Mouse (Mus musculus): ENCODE data around the gene Trmt44.
"Not testable (repeated sequence)": the region's sequence is repeated elsewhere in the genome, so short reads cannot be mapped to it uniquely, and the experiment has no call there.

Gene Trmt44

DNA sequence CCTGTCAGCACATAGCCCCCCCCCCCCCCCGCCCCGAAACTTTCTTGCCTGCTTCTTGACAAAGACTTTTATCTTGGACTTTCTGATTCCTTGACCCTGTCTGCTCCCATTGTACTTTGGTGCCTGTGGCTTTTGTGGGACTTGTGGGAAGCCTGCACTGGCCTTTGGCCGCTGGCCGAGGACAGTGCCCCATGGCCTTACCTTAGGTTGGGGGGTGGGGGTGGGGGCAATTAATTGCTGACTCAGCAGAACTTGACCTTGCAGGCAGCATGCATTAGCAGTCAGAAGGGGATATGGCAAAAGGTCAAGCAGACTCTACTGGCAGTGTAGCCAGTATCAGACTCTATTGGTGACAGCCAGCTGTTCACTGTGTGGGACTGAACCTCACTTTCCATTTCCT lies 16.6 kb upstream of the Trmt44 start:
- no peak for DNase-seq (ENCODE audit: extremely low spot score)

DNA sequence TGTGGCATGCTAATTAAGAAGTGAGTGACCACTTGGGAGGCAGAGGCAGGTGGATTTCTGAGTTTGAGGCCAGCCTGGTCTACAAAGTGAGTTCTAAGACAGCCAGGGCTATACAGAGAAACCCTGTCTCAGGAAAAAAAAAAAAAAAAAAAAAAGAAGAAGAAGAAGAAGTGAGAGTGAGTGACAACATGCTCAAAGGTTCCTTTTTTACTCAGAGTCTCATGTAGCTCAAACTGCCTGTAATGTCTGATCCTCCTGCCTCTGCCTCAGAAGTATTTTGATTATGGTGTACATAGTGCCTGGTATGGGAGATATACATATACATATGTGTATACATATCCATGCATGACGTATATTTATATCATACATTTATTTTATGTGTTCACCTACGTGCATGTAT lies 9.4 kb upstream of the Trmt44 start:
- DNase-seq (ENCODE audit: extremely low spot score), result not testable (repeated sequence)

DNA sequence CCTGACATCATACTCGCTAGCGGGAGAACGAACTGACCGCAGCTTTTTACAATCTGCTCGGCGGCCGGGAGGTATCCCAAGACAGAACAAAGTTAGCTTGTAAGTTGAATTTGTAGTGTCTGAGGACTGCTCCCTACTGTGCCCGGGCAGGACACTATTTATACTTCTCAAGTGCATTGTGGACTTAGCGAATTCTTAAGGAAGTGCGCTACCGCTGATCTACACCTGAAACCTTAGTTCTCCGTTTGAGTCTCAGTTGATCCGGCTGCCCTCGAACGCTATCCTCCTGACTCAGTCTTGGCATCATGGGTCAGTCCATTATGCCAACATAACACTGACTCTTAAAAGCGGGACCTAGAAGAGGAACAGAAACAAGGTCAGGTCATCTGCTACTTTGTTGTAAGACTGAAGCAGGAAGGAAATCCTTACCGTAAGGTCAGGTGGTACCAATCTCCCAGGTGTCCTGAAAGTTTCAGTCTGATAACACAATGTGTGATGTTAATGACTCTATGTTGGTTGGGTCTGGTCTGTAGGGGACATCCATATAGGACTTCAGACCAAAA lies 8.4 kb upstream of the Trmt44 start:
- DNase-seq (ENCODE audit: extremely low spot score), result no peak

DNA sequence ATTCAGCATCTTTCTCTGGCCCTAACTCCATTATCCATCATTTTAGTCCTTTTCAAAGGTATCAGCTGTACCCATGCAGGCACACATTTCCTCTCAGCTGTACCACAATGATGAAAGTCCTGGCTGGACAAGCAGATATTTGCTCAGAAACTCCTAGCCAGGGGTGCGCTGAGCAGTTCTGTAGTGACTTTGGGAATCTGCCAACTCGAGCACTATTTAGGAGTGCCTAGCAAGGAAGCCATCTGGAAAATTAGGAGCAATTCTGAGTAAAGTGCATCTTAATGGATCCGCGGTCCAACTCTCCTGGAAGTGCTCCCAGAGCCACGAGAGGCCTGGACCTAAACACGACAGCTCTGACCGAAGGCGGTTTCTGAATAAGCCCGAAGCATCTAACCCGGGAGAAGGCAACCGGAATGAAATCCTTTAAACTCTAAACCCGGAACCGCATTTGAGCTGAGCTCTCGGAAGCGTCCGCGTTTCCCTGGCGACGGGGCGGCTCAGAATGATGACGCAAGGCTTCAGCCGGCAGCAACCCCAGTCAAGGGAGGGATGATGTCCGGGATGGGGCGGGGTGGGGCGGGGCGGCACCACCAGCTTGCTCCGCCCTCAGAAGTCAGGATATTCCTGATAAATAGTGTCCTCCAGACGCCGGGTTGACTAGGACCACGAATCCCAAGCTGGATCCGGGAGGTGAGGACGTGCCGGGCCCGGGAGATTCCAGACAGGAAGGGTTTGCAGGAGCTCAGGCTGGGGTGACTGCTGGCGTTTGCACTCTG lies 7.8 kb upstream of the Trmt44 start, which contains the start of gene Acox3:
Gene Acox3, plus strand, starts transcription at position 596 of the 776 bp plus-strand sequence.
- peak; percentile 91 for DNase-seq (ENCODE audit: extremely low spot score)

DNA sequence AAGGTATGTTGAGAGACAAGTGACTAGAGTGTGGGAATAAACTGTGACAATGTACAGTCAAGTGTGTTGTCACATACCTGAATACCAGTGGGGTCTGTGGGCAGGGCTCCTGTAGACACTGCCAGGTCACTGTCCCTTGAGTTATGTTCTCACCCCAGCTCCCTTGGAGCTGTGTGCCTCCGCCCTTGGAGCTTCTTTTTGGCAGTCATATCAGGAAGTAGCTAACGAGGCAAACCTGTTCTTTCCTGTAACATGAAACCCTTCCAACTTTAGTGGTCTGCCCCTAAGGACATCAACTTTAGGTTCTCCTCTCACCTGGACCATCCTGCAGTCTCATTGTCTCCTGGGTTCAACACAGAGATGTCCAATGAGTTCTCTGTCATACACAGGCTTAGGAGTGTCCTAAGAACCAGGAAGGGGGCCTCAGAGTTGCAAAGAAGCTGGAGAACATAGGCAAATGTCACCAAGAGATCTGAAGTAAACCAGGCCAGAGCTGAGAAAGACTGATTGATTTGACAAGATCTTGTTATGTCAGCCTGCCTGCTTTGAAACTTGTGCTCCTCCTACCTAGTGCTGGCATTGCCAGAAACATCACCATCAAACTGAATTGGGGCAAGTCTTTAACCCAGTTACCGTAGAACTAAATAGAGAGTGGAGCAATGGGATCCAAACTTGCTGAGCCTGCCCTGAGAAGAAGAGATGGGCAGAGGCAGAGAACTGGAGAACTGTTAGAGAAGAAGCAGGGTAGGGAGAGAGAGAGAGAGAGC lies 5.5 kb upstream of the Trmt44 start:
- no peak for DNase-seq (ENCODE audit: extremely low spot score)

DNA sequence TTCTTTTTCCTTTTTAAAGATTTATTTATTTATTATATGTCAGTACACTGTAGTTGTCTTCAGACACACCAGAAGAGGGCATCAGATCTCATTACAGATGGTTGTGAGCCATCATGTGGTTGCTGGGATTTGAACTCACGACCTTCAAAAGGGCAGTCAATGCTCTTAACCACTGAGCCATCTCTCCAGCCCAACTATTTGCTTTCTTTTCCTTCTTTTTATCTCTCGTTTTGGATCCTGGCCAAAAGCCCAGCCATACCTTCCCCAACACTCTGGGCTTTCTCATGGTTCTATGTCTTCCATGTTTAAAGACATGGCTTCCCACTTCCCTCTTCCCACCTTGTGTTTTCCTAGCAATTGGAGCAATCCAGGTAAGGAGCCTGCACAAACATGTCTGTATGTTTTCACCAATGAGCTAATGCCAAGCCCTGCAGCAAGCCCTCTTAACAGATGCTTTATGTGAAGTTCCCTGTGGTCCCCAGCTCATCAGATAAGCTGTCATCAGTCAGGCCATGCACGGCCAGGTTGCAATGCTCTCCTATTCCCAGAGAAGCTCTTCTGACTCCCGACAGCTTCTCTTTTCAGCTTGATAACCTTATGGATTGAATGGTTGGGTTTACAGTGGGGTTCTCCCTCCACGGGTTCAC lies 4.5 kb upstream of the Trmt44 start:
- no peak for DNase-seq (ENCODE audit: extremely low spot score)

DNA sequence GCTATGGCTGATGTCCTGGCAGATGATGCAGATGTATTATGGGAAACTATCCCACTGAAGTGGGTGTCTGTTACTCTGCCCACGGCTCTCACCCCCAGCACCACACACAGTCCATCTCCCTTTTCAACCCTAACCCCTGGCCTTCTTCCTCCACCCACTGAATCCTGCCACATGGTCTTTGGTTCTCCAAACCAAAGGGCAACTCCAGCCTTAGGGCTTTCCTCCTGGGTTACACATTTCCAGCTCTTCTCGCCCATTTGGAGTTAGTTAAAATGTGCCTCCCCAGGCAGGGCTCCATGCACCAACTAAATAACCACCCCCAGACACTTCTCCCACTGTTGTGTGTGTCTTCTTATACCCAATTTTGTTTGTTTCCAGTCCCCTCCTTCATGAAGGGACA lies 3.5 kb upstream of the Trmt44 start:
- no peak for DNase-seq (ENCODE audit: extremely low spot score)

DNA sequence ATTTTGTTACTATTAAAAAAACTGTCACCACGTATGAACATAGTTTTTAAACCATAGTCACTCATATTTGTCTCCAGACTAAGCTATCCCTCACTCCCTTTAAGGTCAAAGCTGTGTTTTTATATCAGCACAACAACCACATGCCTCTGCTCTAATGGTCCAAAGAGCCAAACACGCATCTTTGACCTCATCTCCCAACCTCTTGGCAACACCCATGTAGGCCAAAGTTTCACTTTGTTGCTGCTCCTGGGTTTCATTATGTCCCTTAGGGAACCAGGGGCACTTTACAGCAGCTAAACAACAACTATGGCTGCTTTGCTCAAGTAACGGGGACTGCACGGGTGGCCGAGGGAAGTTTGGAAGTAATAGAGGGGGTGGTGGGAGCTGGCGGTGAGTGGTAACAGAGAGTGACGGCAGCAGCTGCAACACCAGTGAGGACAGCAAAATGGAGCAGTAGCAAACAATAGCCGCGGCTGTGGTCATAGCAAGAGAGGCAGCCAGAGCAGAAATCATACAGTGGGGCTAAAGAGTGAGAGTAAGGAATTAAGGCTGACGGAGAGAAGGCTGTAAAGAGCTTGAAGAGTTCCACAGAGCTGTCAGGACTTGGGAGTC lies 1.6 kb upstream of the Trmt44 start:
- no peak for DNase-seq (ENCODE audit: extremely low spot score)

DNA sequence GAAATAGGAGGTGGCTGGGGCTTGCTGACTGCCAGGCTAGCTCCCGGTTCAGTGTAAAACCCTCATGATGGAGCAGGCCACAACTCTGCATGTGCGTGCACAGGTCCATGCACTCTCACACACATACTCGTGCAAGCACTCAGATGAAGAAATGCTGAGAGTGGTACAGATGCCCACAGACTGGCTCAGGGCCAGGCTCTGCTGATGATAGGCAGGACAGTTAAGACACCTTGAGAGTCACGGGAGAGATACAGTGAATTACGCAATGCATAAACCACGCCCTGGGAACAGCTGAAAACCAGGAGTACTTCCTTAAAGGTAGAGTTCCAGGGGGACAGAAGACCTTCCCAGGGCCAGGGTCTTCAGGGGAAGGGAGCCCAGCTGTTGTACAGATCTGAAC lies 3.3 kb downstream of the Trmt44 start:
- DNase-seq (ENCODE audit: extremely low spot score), result no peak

DNA sequence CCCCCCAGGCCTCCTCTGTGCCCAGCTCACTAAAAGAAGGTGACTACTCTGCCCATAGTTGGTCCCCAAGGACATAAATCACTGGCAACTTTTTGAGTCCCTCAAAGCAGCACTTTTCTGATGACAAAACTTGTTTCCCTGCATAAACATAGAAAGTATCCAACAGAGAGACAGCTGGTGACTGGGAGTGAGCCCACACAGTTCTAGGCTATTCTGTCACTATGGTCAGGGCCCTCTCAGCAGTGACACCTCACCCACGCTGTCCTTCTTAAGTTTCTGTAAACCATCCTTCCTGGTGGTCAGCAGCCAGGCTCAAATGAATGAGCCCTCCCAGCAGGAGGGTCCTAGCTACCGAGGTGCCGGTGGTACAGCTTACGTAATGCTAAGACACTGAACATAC lies 8.2 kb downstream of the Trmt44 start:
- DNase-seq (ENCODE audit: extremely low spot score), result no peak

DNA sequence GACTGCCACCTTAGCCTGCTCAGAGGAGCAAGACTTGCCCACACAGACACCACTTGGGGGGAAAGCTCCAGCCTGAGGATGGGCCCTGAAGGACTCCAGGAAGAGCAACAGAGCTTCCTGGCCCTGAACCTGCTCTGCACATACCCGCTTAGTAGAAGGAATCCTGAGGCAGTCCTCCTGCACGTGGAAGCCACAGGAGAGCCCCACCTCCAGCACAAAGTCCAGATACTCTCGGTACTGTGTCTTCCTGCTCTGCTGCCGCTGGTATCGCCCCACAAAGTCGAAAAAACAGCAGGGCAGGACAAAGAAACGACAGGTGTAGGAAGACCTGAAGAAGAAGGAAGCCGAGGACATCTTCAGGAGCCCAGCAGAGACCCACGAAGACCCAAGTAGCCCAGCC lies 9.7 kb downstream of the Trmt44 start:
- no peak for DNase-seq (ENCODE audit: extremely low spot score)

DNA sequence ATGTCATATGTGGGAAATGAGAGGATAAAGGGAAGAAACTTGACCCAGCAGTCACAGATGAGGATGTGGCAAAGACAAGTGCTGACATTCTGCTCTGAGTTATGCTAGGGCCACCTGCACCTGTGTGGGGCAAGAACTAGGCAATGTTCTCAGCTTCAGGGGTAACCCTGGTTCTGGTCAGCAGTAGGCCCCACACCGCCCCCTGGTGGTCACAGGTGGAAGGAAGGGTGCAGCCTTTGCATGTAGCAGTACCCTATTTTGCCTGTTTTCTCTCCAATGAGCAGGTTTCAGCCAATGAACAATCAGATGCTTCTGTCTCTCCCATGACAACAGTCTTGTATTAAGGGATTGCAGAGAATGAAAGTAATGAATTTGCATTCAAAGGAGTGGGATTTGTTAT lies 11.4 kb downstream of the Trmt44 start:
- peak; percentile 77 for DNase-seq (ENCODE audit: extremely low spot score)

DNA sequence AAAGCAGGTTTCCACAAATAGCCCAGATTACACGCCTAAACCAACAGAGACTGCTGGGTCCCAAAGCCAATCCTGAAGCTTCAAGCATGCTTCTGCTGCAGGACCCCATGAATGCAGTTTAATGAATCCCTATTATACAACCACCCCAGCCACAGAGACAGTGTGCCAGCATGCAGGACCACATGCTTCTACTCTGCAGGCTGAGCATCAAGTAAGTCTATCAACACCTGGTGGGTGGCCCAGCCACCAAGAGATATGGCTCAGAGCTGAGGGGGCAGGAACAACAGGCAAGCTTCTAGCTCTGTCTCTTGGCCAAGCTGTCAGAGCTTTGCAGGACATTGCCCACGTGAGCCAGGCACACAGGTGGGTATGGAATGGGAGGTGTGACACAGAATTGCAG lies 12.3 kb downstream of the Trmt44 start:
- DNase-seq (ENCODE audit: extremely low spot score), result no peak

DNA sequence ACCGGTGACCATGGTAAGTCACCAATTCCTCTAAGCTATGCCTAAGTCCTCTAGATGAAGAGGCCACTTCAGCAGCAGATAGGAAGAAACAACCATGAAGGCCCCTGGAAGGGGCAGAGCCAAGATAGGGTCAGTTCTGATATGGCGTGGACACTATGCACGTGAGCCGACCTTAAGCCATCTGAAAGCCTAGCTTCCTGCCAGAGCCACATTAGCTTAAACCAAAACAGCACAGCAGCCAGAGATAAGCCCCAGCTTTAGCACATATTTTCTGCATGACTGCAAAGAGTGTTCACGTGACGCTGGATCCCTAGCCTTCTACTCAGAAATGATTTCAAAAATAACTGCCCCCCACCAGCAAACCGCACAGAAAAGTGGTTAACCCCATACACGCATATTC lies 15.4 kb downstream of the Trmt44 start:
- DNase-seq (ENCODE audit: extremely low spot score), result no peak

DNA sequence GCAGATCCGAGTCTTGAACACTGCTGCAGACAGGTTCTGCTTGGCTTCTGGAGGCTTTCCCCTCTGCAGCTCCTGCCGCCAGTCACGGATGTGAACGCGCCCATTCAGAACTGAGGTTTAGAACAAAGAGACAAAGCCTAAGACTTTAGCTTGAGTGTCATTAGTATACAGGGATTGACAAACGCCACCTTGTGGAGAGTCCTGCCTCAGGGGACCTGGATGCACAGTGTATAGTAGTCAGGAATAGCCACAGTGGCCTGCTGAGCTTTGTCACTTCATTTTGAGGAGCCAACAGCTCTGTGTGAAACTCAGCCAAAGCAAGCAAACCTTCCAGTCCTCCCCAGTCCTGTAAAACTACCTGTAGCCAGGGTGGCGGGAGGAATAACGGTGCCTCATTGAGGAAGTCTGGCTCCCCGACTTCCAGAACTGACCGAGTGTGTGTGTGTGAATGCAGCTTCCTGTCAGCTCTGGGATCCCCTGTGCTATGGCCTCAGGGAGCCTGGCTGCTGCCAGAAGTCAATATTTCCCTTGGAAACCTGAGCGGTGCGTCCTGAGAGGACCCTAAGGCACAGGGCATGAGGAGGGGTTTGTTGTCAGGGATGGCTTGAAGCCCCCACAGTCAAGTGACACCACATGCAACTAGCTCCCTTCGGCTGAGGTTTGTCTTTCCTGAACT lies 16.8 kb downstream of the Trmt44 start:
- DNase-seq (ENCODE audit: extremely low spot score), result peak; percentile 20

DNA sequence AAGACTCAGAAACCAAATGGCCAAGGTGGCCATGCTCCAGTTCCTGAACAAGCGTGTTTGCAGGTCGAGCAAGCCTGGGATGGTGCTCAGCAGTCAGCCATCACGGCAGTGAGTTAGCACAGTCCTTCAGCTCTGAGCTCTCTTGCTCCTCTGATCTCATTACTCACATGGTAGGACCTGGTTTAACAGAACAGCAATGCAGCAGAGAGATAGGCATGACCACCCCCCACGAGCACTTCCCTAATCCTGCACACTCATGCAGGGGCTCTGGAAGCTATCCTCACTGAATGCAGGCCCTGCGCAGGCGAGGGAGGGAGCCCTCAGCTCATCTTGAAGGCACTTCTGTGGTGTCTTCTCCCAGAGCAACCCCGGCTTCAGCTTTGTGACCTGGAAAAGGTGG lies 18.5 kb downstream of the Trmt44 start:
- no peak for DNase-seq (ENCODE audit: extremely low spot score)

DNA sequence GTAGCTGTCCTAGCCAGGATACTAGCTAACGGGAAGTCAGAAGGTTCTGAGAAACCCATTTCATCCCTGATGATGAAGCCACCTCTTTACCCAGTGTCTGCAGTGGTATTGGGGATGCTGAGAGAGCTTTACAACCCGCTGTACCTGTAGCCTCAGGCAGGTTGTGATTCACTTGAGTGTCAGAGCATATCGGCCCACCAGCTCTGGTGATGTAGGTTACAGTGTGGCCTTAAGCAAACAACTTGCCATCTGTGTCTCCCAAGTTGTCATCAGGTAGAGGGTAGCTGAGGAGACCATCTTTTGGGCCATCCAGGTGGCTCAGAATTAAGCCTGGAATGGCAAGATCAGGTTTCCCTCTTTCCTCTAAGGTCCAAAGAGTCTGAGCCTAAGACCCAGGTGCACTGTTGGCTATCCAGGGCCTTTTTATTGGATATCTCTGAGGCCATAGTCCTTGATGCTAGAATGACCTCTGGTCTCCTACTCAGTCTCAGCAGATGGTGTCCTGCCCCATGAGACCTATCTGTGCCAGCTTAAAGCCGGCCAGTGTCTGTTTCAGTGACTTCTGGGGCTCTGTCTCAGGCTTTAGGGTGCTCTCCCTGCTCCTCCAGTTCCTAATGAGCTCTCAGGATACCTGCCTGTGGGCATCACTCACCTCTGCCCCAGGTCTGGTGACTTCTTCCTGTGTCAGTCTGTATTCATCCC lies 21.9 kb downstream of the Trmt44 start:
- DNase-seq (ENCODE audit: extremely low spot score), result no peak

DNA sequence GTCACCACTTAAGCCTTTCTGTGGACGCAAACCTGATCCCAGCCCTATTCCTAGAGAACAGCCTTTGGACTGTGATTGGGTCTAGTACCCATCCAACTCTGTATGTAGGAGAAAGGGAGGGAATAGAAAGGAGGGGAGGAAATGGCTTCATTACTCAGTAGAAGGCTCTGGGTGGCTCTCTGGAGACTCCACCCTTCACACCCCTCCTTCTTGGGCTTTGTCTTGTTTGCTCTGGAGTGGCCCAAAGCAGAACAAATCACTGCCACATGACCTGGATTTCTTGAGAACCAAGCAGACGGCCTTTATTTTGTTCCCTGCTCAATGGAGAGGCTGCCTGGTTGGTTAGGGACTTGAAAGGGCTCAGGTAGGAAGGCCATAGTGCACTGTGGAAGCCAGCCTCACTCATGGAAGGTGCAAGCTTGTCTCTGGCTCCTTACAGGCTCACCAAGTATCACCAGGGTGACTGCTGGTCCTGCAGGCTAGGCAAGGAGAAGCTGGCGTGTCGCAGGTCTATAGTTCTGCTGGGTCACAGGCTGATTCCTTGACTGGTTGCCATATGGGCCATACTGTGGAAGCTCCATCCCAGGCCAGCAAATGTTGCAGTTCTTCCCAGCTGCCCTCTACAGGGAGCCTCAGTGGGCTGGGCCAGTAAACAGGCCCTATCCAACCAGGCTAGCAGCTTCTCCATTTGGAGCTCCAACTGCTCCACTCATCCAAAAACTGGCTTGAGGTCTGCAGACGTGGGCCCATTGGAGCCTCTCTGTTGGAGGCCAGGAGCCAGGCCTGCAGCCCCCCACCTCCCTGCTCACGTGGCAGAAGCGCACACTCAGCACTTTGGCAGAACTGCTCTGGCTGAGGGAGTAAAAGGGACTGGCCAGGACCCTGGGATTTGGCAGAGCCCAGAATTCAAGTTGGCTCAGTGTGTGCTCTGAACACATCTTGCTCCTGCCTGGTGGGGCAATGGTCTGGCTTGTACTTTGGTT lies 22.7 kb downstream of the Trmt44 start:
- DNase-seq (ENCODE audit: extremely low spot score), result no peak

DNA sequence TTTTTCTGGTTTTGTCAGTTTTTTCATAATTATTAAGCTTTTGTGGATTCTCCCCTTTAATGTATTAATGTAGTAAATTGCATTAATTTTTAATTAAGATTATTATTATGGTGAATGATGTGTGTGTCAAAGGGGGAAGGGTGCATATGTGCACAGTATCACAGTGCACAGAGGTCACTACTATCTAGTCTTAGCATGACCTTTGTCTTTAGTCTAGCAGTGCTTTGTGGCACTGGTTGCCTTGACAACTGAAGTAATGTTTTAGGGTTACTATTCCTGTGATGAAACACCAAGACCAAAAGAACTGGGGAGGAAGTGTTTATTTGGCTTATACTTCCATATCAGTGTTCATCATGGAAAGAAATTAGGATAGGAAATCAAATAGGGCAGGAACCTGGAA lies 28.7 kb downstream of the Trmt44 start:
- DNase-seq (ENCODE audit: extremely low spot score), result no peak
